Mouse (Mus musculus) ZHBTc4 (cell line): ENCODE data around the gene Pus10.

Source experiments
- DNase-seq: peaks from one replicate; pipeline ENCODE4 v3.0.0-alpha.2; 2011; ENCODE audit warnings: low read depth, low spot score

The Pus10 gene

GRCm38 (mm10) chr11:23665311-23665786 lies at the start of gene Pus10:
Gene Pus10 (plus strand): TSS chr11:23665674.
- DNase-seq, result no peak

GRCm38 (mm10) chr11:23618995-23619394 lies 46.5 kb upstream of the Pus10 start:
- DNase-seq, result no peak

- no peak for DNase-seq
Observed at GRCm38 (mm10) chr11:23630664-23631063, 34.8 kb upstream of the Pus10 start.

GRCm38 (mm10) chr11:23632945-23633878 lies 32.3 kb upstream of the Pus10 start, which contains the start of gene 0610010F05Rik:
Gene 0610010F05Rik (minus strand): TSS chr11:23633639.
- peak; percentile 98 for DNase-seq

- no peak for DNase-seq
Observed at GRCm38 (mm10) chr11:23633879-23634215, 31.6 kb upstream of the Pus10 start.

- no peak for DNase-seq
Observed at GRCm38 (mm10) chr11:23634573-23634972, 30.9 kb upstream of the Pus10 start.

- DNase-seq, result no peak
Observed at GRCm38 (mm10) chr11:23647431-23647830, 18.0 kb upstream of the Pus10 start.

- DNase-seq, result no peak
Observed at GRCm38 (mm10) chr11:23647835-23648234, 17.6 kb upstream of the Pus10 start.

- peak; percentile 60 for DNase-seq
Observed at GRCm38 (mm10) chr11:23653666-23654065, 11.8 kb upstream of the Pus10 start.

- DNase-seq, result no peak
Observed at GRCm38 (mm10) chr11:23657791-23658190, 7.7 kb upstream of the Pus10 start.

GRCm38 (mm10) chr11:23664232-23664631 lies 1.2 kb upstream of the Pus10 start:
- no peak for DNase-seq

- DNase-seq, result peak; percentile 99
Observed at GRCm38 (mm10) chr11:23665798-23666501, 476 bp downstream of the Pus10 start, which contains the start of gene Pex13. Gene Pex13 (minus strand): TSS chr11:23665959.

- DNase-seq, result no peak
Observed at GRCm38 (mm10) chr11:23666526-23666925, 1.1 kb downstream of the Pus10 start.

GRCm38 (mm10) chr11:23667128-23667527 lies 1.7 kb downstream of the Pus10 start:
- DNase-seq, result peak; percentile 35

GRCm38 (mm10) chr11:23672256-23672749 lies 6.8 kb downstream of the Pus10 start:
- DNase-seq, result no peak

GRCm38 (mm10) chr11:23676100-23676499 lies 10.6 kb downstream of the Pus10 start:
- no peak for DNase-seq

GRCm38 (mm10) chr11:23679044-23679642 lies 13.7 kb downstream of the Pus10 start:
- peak; percentile 79 for DNase-seq

GRCm38 (mm10) chr11:23680435-23680950 lies 15.0 kb downstream of the Pus10 start:
- no peak for DNase-seq

- no peak for DNase-seq
Observed at GRCm38 (mm10) chr11:23682561-23682960, 17.1 kb downstream of the Pus10 start.

- DNase-seq, result no peak
Observed at GRCm38 (mm10) chr11:23686671-23687070, 21.2 kb downstream of the Pus10 start.

- no peak for DNase-seq
Observed at GRCm38 (mm10) chr11:23688060-23688459, 22.6 kb downstream of the Pus10 start.

GRCm38 (mm10) chr11:23693286-23693685 lies 27.8 kb downstream of the Pus10 start:
- peak; percentile 59 for DNase-seq
